Mouse (Mus musculus): ENCODE results near the gene Trim59.
A peak's percentile ranks its signal among the peaks of the same experiment; 100 is the strongest.
"Not testable (repeated sequence)": the region's sequence is repeated elsewhere in the genome, so short reads cannot be mapped to it uniquely, and the experiment has no call there.

The Trim59 gene

GRCm38 (mm10) chr3:69044645-69045399 is at the start of gene Trim59:
Gene Trim59 (minus strand): TSS chr3:69044755.
- peak; percentile 74 for DNase-seq (ENCODE audit: low read depth, low spot score)

- DNase-seq (ENCODE audit: low read depth, low spot score) = no peak
Measured at GRCm38 (mm10) chr3:69064005-69064404, 19.4 kb upstream of the Trim59 start.

GRCm38 (mm10) chr3:69062764-69063163 is 18.2 kb upstream of the Trim59 start:
- DNase-seq (ENCODE audit: low read depth, low spot score) = no peak

- no peak for DNase-seq (ENCODE audit: low read depth, low spot score)
Measured at GRCm38 (mm10) chr3:69060672-69061071, 16.1 kb upstream of the Trim59 start.

- no peak for DNase-seq (ENCODE audit: low read depth, low spot score)
Measured at GRCm38 (mm10) chr3:69055871-69056270, 11.3 kb upstream of the Trim59 start.

GRCm38 (mm10) chr3:69054760-69055432 is 10.3 kb upstream of the Trim59 start:
- DNase-seq (ENCODE audit: low read depth, low spot score) = peak; percentile 21

GRCm38 (mm10) chr3:69051894-69052293 is 7.3 kb upstream of the Trim59 start:
- no peak for DNase-seq (ENCODE audit: low read depth, low spot score)

- no peak for DNase-seq (ENCODE audit: low read depth, low spot score)
Measured at GRCm38 (mm10) chr3:69049011-69049410, 4.5 kb upstream of the Trim59 start.

- no peak for DNase-seq (ENCODE audit: low read depth, low spot score)
Measured at GRCm38 (mm10) chr3:69047684-69048083, 3.1 kb upstream of the Trim59 start.

GRCm38 (mm10) chr3:69046509-69046908 is 2.0 kb upstream of the Trim59 start:
- DNase-seq (ENCODE audit: low read depth, low spot score) = no peak

GRCm38 (mm10) chr3:69045750-69046149 is 1.2 kb upstream of the Trim59 start:
- DNase-seq (ENCODE audit: low read depth, low spot score) = no peak

- DNase-seq (ENCODE audit: low read depth, low spot score) = no peak
Measured at GRCm38 (mm10) chr3:69045400-69045703, 797 bp upstream of the Trim59 start.

- DNase-seq (ENCODE audit: low read depth, low spot score) = no peak
Measured at GRCm38 (mm10) chr3:69044167-69044591, 376 bp downstream of the Trim59 start.

- no peak for DNase-seq (ENCODE audit: low read depth, low spot score)
Measured at GRCm38 (mm10) chr3:69041298-69041697, 3.3 kb downstream of the Trim59 start.

- DNase-seq (ENCODE audit: low read depth, low spot score) = no peak
Measured at GRCm38 (mm10) chr3:69040105-69040504, 4.5 kb downstream of the Trim59 start.

- DNase-seq (ENCODE audit: low read depth, low spot score) = no peak
Measured at GRCm38 (mm10) chr3:69026133-69026783, 18.3 kb downstream of the Trim59 start.

GRCm38 (mm10) chr3:69020764-69021163 is 23.8 kb downstream of the Trim59 start:
- no peak for DNase-seq (ENCODE audit: low read depth, low spot score)

- DNase-seq (ENCODE audit: low read depth, low spot score) = no peak
Measured at GRCm38 (mm10) chr3:69020285-69020684, 24.3 kb downstream of the Trim59 start.

- not testable (repeated sequence) for DNase-seq (ENCODE audit: low read depth, low spot score)
Measured at GRCm38 (mm10) chr3:69018635-69019034, 25.9 kb downstream of the Trim59 start.

- DNase-seq (ENCODE audit: low read depth, low spot score) = no peak
Measured at GRCm38 (mm10) chr3:69017181-69017580, 27.4 kb downstream of the Trim59 start.

- DNase-seq (ENCODE audit: low read depth, low spot score) = no peak
Measured at GRCm38 (mm10) chr3:69008873-69009272, 35.7 kb downstream of the Trim59 start.

- no peak for DNase-seq (ENCODE audit: low read depth, low spot score)
Measured at GRCm38 (mm10) chr3:69006246-69006760, 38.3 kb downstream of the Trim59 start.

Data from skeletal muscle tissue, adult 2 months (tissue).